Comparison of ENCODE assay signal across 27 mouse cellular contexts in genomic region chr14:57034926-57035498, GRCm38 (mm10). TPM values are rescaled to one million over a fixed set of nuclear protein-coding genes. Genes with fewer than 3 reads are reported as not detected.
DNase-seq lines count a peak whose midpoint lies in the region; ATAC-seq and TF ChIP-seq lines count a peak whose summit lies in the region.
"Had no signal": no experiment of that assay in that cellular context is flagged by ENCODE, and none has a peak within 500 bp of the region (broad histone marks: within the 10 kb centered on the region; RNA-seq: fewer than 3 reads in every experiment).

No protein-coding gene starts in this region.

- no peak overlapping the region for H3K27ac ChIP-seq in heart, embryonic 10.5 days
- H3K27ac ChIP-seq in lung, postnatal 0 days (ENCODE audit: low read length), result no peak overlapping the region
- H3K27ac ChIP-seq: layer of hippocampus, adult 2 months; midbrain, embryonic 12.5 days; neural tube, embryonic 15.5 days; stomach, embryonic 15.5 days had no signal

- no peak overlapping the region for H3K4me2 ChIP-seq in lung, postnatal 0 days (replicated peaks; ENCODE audit: low read depth, low read length)
- H3K4me2 ChIP-seq: midbrain, embryonic 12.5 days; neural tube, embryonic 15.5 days; stomach, embryonic 15.5 days had no signal

- 0 out of 2 replicates have a peak, but pooled peaks have one; percentile 32 for ATAC-seq in lung, postnatal 0 days
- ATAC-seq in granulocyte monocyte progenitor cell, adult 5-6 weeks (replicated peaks; ENCODE audit: poor library complexity, severe bottlenecking), result no peak
- ATAC-seq: activated CD4-positive, CD25-positive, alpha-beta regulatory T cell, adult 4 months; hindbrain, embryonic 16.5 days; intestine, embryonic 16.5 days had no signal

- TF ChIP-seq EP300 in lung, postnatal 0 days (IDR thresholded peaks at IDR 0.05), result no peak

- H3K9ac ChIP-seq in lung, postnatal 0 days (replicated peaks; ENCODE audit: low read depth), result no peak overlapping the region
- H3K9ac ChIP-seq: midbrain, embryonic 12.5 days; neural tube, embryonic 15.5 days; stomach, embryonic 15.5 days had no signal

- H3K36me3 ChIP-seq in heart, embryonic 10.5 days, result no peaks in the 10 kb centered on the region
- H3K36me3 ChIP-seq in lung, postnatal 0 days (ENCODE audit: insufficient read depth, low read length), result no peaks in the 10 kb centered on the region
- H3K36me3 ChIP-seq: G1E; midbrain, embryonic 12.5 days; neural tube, embryonic 15.5 days; stomach, embryonic 15.5 days had no signal

- H3K4me3 ChIP-seq in heart, embryonic 10.5 days, result no peak overlapping the region
- no peak overlapping the region for H3K4me3 ChIP-seq in lung, postnatal 0 days (ENCODE audit: low read depth, low read length)
- H3K4me3 ChIP-seq: layer of hippocampus, adult 2 months; midbrain, embryonic 12.5 days; neural tube, embryonic 15.5 days; stomach, embryonic 15.5 days had no signal

- no peaks in the 10 kb centered on the region for H3K9me3 ChIP-seq in heart, embryonic 10.5 days
- H3K9me3 ChIP-seq in lung, postnatal 0 days (ENCODE audit: low read length), result no peaks in the 10 kb centered on the region
- H3K9me3 ChIP-seq: G1E; midbrain, embryonic 12.5 days; neural tube, embryonic 15.5 days; stomach, embryonic 15.5 days had no signal

- no peak for TF ChIP-seq CTCF in lung, postnatal 0 days (IDR thresholded peaks at IDR 0.05)

- intact Hi-C loops in heart, postnatal 10 days (cut with DNase I), result no loop called here

- peaks cover 19% of the 10 kb centered on the region for H3K27me3 ChIP-seq in heart, embryonic 10.5 days (ENCODE audit: insufficient read depth, poor library complexity, severe bottlenecking)
- H3K27me3 ChIP-seq in lung, postnatal 0 days (replicated peaks; ENCODE audit: insufficient read depth, low read length), result no peaks in the 10 kb centered on the region
- H3K27me3 ChIP-seq: neural tube, embryonic 15.5 days; stomach, embryonic 15.5 days had no signal

- 66% methylated on average over 6 of the region's 6 CpGs for whole genome bisulfite sequencing in heart, embryonic 10.5 days
- WGBS in lung, postnatal 0 days, result 41% methylated on average over 6 of the region's 6 CpGs

- H3K4me1 ChIP-seq in heart, embryonic 10.5 days, result peaks cover 13% of the 10 kb centered on the region; the same call in 1 of the 2 replicates
- no peaks in the 10 kb centered on the region for H3K4me1 ChIP-seq in lung, postnatal 0 days (ENCODE audit: insufficient read depth, low read depth, low read length)
- H3K4me1 ChIP-seq: midbrain, embryonic 12.5 days; neural tube, embryonic 15.5 days; stomach, embryonic 15.5 days had no signal

- DNase-seq in heart, adult 11 months, result peak; percentile 94
- DNase-seq in heart, embryonic 10.5 days (ENCODE audit: low spot score), result no peak
- DNase-seq in lung, postnatal 0 days (ENCODE audit: low spot score), result peak; percentile 26
- DNase-seq in lung, postnatal 36 days, result no peak
- DNase-seq in heart, postnatal 10 days, result peak; percentile 49 to 63
- DNase-seq in cerebellum, adult 11 months, result no peak
- no peak for DNase-seq in right cerebral cortex, postnatal 4 days
- DNase-seq: adrenal gland, postnatal 10 days; cerebellum, adult 11-12 months; cerebellum, postnatal 25 days; embryo, embryonic 11 days; lung, adult 18-20 months; thymus, adult 2 months had no signal

RNA-seq across cellular contexts. Expression of gene Gja3, which starts 22.9 kb away (rescaled TPM):
- 2.5 and 4.0 TPM in 2 replicates for polyA plus RNA-seq in heart, embryonic 10.5 days (2016; fragmentation: Nextera tagmentation; extraction: Ambion mirVana)
- 1.0 TPM in 2 replicates for polyA plus RNA-seq in lung, postnatal 0 days (2015; fragmentation: Nextera tagmentation; extraction: Ambion mirVana)
- 10 to 100 TPM; 25.4 to 27.5 TPM for total RNA-seq in heart, postnatal 10 days (2021)
- not detected in 2 replicates for total RNA-seq in granulocyte monocyte progenitor cell, adult 5-6 weeks (2014; fragmentation: Nextera tagmentation)
- not detected in 2 replicates for total RNA-seq in granulocyte monocyte progenitor cell, adult 5-6 weeks (2017)
- total RNA-seq: G1E; gastrocnemius, adult 18-20 months; hematopoietic stem cell, adult 5-6 weeks; liver, adult 2 months; megakaryocyte progenitor cell, adult 5-6 weeks had no signal
- polyA plus RNA-seq: activated CD4-positive, CD25-positive, alpha-beta regulatory T cell, adult 4 months; G1E; liver, adult 2 months; spleen, adult 2 months had no signal

Comparison
In these comparisons a context has a peak if more than half of its experiments do, and no peak if none do; other contexts are left out.
1. DNase-seq: peak in heart, adult 11 months (single experiment), lung, postnatal 0 days (single experiment) and heart, postnatal 10 days (2 of 2); none in heart, embryonic 10.5 days (single experiment), lung, postnatal 36 days (single experiment), cerebellum, adult 11 months (single experiment) and right cerebral cortex, postnatal 4 days (single experiment).
2. RNA of gene Gja3, which starts 22.9 kb away (total RNA-seq): 25.4 to 27.5 TPM in heart, postnatal 10 days; not detected in granulocyte monocyte progenitor cell, adult 5-6 weeks; every median in the first group is over 10 times any median in the second.